Mouse (Mus musculus): Measurements from ENCODE around the gene Ints6. TPM values are rescaled to one million over a fixed set of nuclear protein-coding genes. Genes with fewer than 3 reads are reported as not detected.

Gene Ints6
- total and polyA plus RNA-seq, 3 experiments = 15.9 to 191 (median 145) TPM

- ATAC-seq (ENCODE audit: extremely low read depth, insufficient number of reproducible peaks, low FRiP score, poor library complexity, severe bottlenecking) (peak; percentile 81), DNase-seq (ENCODE audit: low spot score) (no peak)
- Histone ChIP-seq H3K36me3 (replicated peaks) (no peaks in the 10 kb centered on the region), H3K27me3 (ENCODE audit: insufficient read depth, low read length) (no peaks in the 10 kb centered on the region), H3K4me1 (ENCODE audit: insufficient read depth, low read depth, low read length) (peaks cover 58% of the 10 kb centered on the region), H3K4me3 (ENCODE audit: low read depth, low read length) (peak overlapping the region; percentile 43; the same call in 1 of the 2 replicates), H3K9me3 (replicated peaks) (no peaks in the 10 kb centered on the region)
- TF ChIP-seq GATA2 (IDR thresholded peaks at IDR 0.05; ENCODE audit: borderline replicate concordance, low read depth, low read length) = no peak
- no peak for TF ChIP-seq GATA1 (IDR thresholded peaks at IDR 0.05; ENCODE audit: borderline replicate concordance, low read length)
- no peak for TF ChIP-seq POLR2AphosphoS5 (IDR thresholded peaks at IDR 0.05; ENCODE audit: insufficient replicate concordance, low read depth, low read length)
- TF ChIP-seq TAL1 (conservative IDR thresholded peaks at IDR 0.05; ENCODE audit: low read depth, low read length) = no peak
- TF ChIP-seq CTCF (IDR thresholded peaks at IDR 0.05; ENCODE audit: low read depth, low read length) = no peak
Measured at GRCm38 (mm10) chr14:62795719-62796118, 34.8 kb upstream of the Ints6 start.

- DNase-seq (ENCODE audit: low spot score) (peak; percentile 17), ATAC-seq (ENCODE audit: extremely low read depth, insufficient number of reproducible peaks, low FRiP score, poor library complexity, severe bottlenecking) (peak; percentile 49; the same call in 1 of the 2 replicates)
- H3K36me3 ChIP-seq (replicated peaks) = no peaks in the 10 kb centered on the region
Measured at GRCm38 (mm10) chr14:62789282-62789681, 28.3 kb upstream of the Ints6 start.

GRCm38 (mm10) chr14:62782981-62783380 lies 22.0 kb upstream of the Ints6 start:
- H3K4me1 ChIP-seq (ENCODE audit: insufficient read depth, low read depth, low read length) = peaks cover 60% of the 10 kb centered on the region
- no peaks in the 10 kb centered on the region for H3K9me3 ChIP-seq (replicated peaks)
- H3K27me3 ChIP-seq (ENCODE audit: insufficient read depth, low read length) = no peaks in the 10 kb centered on the region
- TF ChIP-seq POLR2AphosphoS5 (IDR thresholded peaks at IDR 0.05; ENCODE audit: insufficient replicate concordance, low read depth, low read length) = no peak
- no peak for TF ChIP-seq GATA2 (IDR thresholded peaks at IDR 0.05; ENCODE audit: borderline replicate concordance, low read depth, low read length)
- TF ChIP-seq GATA1 (IDR thresholded peaks at IDR 0.05; ENCODE audit: borderline replicate concordance, low read length) = no peak
- no peak for TF ChIP-seq CTCF (IDR thresholded peaks at IDR 0.05; ENCODE audit: low read depth, low read length)
- no peak for TF ChIP-seq TAL1 (conservative IDR thresholded peaks at IDR 0.05; ENCODE audit: low read depth, low read length)
- no peak overlapping the region for H3K4me3 ChIP-seq (ENCODE audit: low read depth, low read length)
- no peaks in the 10 kb centered on the region for H3K36me3 ChIP-seq (replicated peaks)
- ATAC-seq (ENCODE audit: extremely low read depth, insufficient number of reproducible peaks, low FRiP score, poor library complexity, severe bottlenecking) = no peak
- DNase-seq (ENCODE audit: low spot score) = no peak

More at GRCm38 (mm10) chr14:62789282-62789681, 28.3 kb upstream of the Ints6 start:
- no peaks in the 10 kb centered on the region for H3K9me3 ChIP-seq (replicated peaks)
- peaks cover 39% of the 10 kb centered on the region for H3K4me1 ChIP-seq (ENCODE audit: insufficient read depth, low read depth, low read length)
- no peaks in the 10 kb centered on the region for H3K27me3 ChIP-seq (ENCODE audit: insufficient read depth, low read length)
- TF ChIP-seq TAL1 (conservative IDR thresholded peaks at IDR 0.05; ENCODE audit: low read depth, low read length) (no peak), GATA2 (IDR thresholded peaks at IDR 0.05; ENCODE audit: borderline replicate concordance, low read depth, low read length) (no peak), GATA1 (IDR thresholded peaks at IDR 0.05; ENCODE audit: borderline replicate concordance, low read length) (no peak), POLR2AphosphoS5 (IDR thresholded peaks at IDR 0.05; ENCODE audit: insufficient replicate concordance, low read depth, low read length) (no peak), CTCF (IDR thresholded peaks at IDR 0.05; ENCODE audit: low read depth, low read length) (no peak)
- H3K4me3 ChIP-seq (ENCODE audit: low read depth, low read length) = no peak overlapping the region; the same call in 1 of the 2 replicates

DNA sequence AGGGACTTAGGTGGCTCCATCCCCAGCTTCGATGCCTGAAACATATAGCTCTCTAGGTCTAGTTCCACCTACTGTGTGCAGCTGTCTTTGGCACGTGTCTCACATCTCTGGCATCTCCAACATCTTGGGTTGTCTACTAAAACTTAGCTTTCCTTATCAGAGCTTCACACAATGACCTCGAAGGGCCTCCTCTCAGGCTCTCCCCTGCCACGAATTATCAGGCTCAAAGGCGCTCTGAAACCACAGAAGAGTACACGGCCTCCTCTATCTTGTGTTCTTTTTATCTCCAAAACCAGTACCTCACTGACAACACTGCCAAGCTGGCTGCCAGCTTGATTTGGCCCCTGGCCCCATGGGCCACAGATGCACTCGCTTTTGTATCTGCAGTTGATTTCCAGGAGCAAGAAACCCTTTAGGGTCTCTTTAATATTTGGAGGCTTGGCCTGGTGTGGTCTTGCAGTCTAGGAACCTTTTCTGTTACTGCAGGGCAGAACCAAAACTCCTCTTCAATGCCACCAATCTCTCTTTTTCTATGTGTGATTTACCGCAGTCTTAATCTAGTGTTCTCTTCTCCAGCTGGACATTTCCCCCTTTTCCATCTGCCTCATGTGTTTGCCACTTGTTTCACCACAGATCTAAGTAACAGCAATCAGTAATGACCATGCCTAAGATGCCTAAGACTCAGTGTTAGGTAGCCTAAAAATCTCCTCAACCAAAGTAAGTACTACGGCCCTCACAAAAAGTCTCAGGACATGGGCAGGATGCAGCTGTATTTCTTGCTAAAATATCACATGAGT lies 19.7 kb upstream of the Ints6 start:
- no peaks in the 10 kb centered on the region for H3K9me3 ChIP-seq (replicated peaks)
- peaks cover 53% of the 10 kb centered on the region for H3K4me1 ChIP-seq (ENCODE audit: insufficient read depth, low read depth, low read length)
- peak overlapping the region; percentile 27; the same call in 1 of the 2 replicates for H3K4me3 ChIP-seq (ENCODE audit: low read depth, low read length)
- H3K36me3 ChIP-seq (replicated peaks) = no peaks in the 10 kb centered on the region
- DNase-seq (ENCODE audit: low spot score) (peak; percentile 67), ATAC-seq (ENCODE audit: extremely low read depth, insufficient number of reproducible peaks, low FRiP score, poor library complexity, severe bottlenecking) (peak; percentile 97)
- H3K27me3 ChIP-seq (ENCODE audit: insufficient read depth, low read length) = no peaks in the 10 kb centered on the region
- TF ChIP-seq POLR2AphosphoS5 (IDR thresholded peaks at IDR 0.05; ENCODE audit: insufficient replicate concordance, low read depth, low read length) (no peak), TAL1 (conservative IDR thresholded peaks at IDR 0.05; ENCODE audit: low read depth, low read length) (peak; percentile 91), GATA2 (IDR thresholded peaks at IDR 0.05; ENCODE audit: borderline replicate concordance, low read depth, low read length) (peak; percentile 44; the same call in 1 of the 2 replicates), GATA1 (IDR thresholded peaks at IDR 0.05; ENCODE audit: borderline replicate concordance, low read length) (no peak), CTCF (IDR thresholded peaks at IDR 0.05; ENCODE audit: low read depth, low read length) (no peak)

GRCm38 (mm10) chr14:62778095-62778494 lies 17.1 kb upstream of the Ints6 start:
- DNase-seq (ENCODE audit: low spot score) (no peak), ATAC-seq (ENCODE audit: extremely low read depth, insufficient number of reproducible peaks, low FRiP score, poor library complexity, severe bottlenecking) (no peak)
- TF ChIP-seq TAL1 (conservative IDR thresholded peaks at IDR 0.05; ENCODE audit: low read depth, low read length) (no peak), CTCF (IDR thresholded peaks at IDR 0.05; ENCODE audit: low read depth, low read length) (no peak), GATA1 (IDR thresholded peaks at IDR 0.05; ENCODE audit: borderline replicate concordance, low read length) (no peak), POLR2AphosphoS5 (IDR thresholded peaks at IDR 0.05; ENCODE audit: insufficient replicate concordance, low read depth, low read length) (no peak), GATA2 (IDR thresholded peaks at IDR 0.05; ENCODE audit: borderline replicate concordance, low read depth, low read length) (no peak)

GRCm38 (mm10) chr14:62775034-62775433 lies 14.1 kb upstream of the Ints6 start:
- TF ChIP-seq CTCF (IDR thresholded peaks at IDR 0.05; ENCODE audit: low read depth, low read length) = no peak
- no peak for TF ChIP-seq GATA1 (IDR thresholded peaks at IDR 0.05; ENCODE audit: borderline replicate concordance, low read length)
- no peak for TF ChIP-seq POLR2AphosphoS5 (IDR thresholded peaks at IDR 0.05; ENCODE audit: insufficient replicate concordance, low read depth, low read length)
- TF ChIP-seq TAL1 (conservative IDR thresholded peaks at IDR 0.05; ENCODE audit: low read depth, low read length) = no peak
- no peak for TF ChIP-seq GATA2 (IDR thresholded peaks at IDR 0.05; ENCODE audit: borderline replicate concordance, low read depth, low read length)
- Histone ChIP-seq H3K27me3 (ENCODE audit: insufficient read depth, low read length) (no peaks in the 10 kb centered on the region), H3K4me1 (ENCODE audit: insufficient read depth, low read depth, low read length) (peaks cover 33% of the 10 kb centered on the region), H3K4me3 (ENCODE audit: low read depth, low read length) (no peak overlapping the region), H3K9me3 (replicated peaks) (no peaks in the 10 kb centered on the region), H3K36me3 (replicated peaks) (no peaks in the 10 kb centered on the region)
- no peak for ATAC-seq (ENCODE audit: extremely low read depth, insufficient number of reproducible peaks, low FRiP score, poor library complexity, severe bottlenecking)
- no peak for DNase-seq (ENCODE audit: low spot score)

More at GRCm38 (mm10) chr14:62778095-62778494, 17.1 kb upstream of the Ints6 start:
- Histone ChIP-seq H3K27me3 (ENCODE audit: insufficient read depth, low read length) (no peaks in the 10 kb centered on the region), H3K9me3 (replicated peaks) (no peaks in the 10 kb centered on the region), H3K4me3 (ENCODE audit: low read depth, low read length) (no peak overlapping the region), H3K4me1 (ENCODE audit: insufficient read depth, low read depth, low read length) (peaks cover 55% of the 10 kb centered on the region), H3K36me3 (replicated peaks) (no peaks in the 10 kb centered on the region)

All from G1E (cell line).